Mouse (Mus musculus) CH12.LX (cell line): Measurements from ENCODE around the gene Prmt1. TPM values are rescaled to one million over a fixed set of nuclear protein-coding genes. Genes with fewer than 3 reads are reported as not detected.

Experiments
- DNase-seq: peaks from one replicate; pipeline ENCODE4 v3.0.0-alpha.2; 2013; ENCODE audit errors: extremely low read depth
- H3K27ac ChIP-seq: 2 replicates; pipeline ENCODE4 v1.5.1; 2012; ENCODE audit warnings: low read depth, mild to moderate bottlenecking, control low read depth, moderate library complexity; ENCODE audit not compliant: insufficient read depth
- H3K27me3 ChIP-seq: replicated peaks from 2 replicates; pipeline ENCODE3; 2012; ENCODE audit warnings: inconsistent platforms
- H3K36me3 ChIP-seq, 2 experiments: replicated peaks in 1 of 2; 2 replicates each; pipeline versions ENCODE3 to v1.6.1; 2012; ENCODE audit warnings: inconsistent platforms in 1 of 2, low read length in 1 of 2, mild to moderate bottlenecking in 1 of 2, mixed read lengths in 1 of 2, moderate library complexity in 1 of 2; ENCODE audit not compliant: control insufficient read depth in 1 of 2, insufficient read depth in 1 of 2
- H3K4me1 ChIP-seq, 2 experiments: 2 replicates each; pipeline ENCODE4 v1.6.1; 2012; ENCODE audit warnings: inconsistent platforms in 1 of 2, moderate library complexity in 1 of 2; ENCODE audit not compliant: insufficient read depth in 2 of 2, control insufficient read depth in 1 of 2
- H3K4me2 ChIP-seq: 2 replicates; pipeline ENCODE4 v1.6.1; 2012; ENCODE audit warnings: low read depth, mild to moderate bottlenecking, control low read depth; ENCODE audit not compliant: poor library complexity, insufficient read depth, severe bottlenecking
- H3K4me3 ChIP-seq, 3 experiments: fragments of 150-350 bp in 1 of 3; sonication (generic) in 1 of 3; replicated peaks in 1 of 3; 2 replicates each; pipeline versions ENCODE3 to v1.5.1; 2011 to 2012; ENCODE audit warnings: low read depth in 2 of 3, low read length in 2 of 3, mild to moderate bottlenecking in 2 of 3, moderate library complexity in 2 of 3, control low read depth in 1 of 3, improper control_type of control experiment in 1 of 3, inconsistent platforms in 1 of 3, mixed read lengths in 1 of 3; ENCODE audit not compliant: poor library complexity in 1 of 3
- H3K79me2 ChIP-seq: replicated peaks from 2 replicates; pipeline ENCODE4 v1.6.1; 2012; ENCODE audit warnings: mild to moderate bottlenecking, moderate library complexity; ENCODE audit not compliant: control insufficient read depth, poor library complexity, insufficient read depth, severe bottlenecking; ENCODE audit errors: extremely low read depth
- H3K9ac ChIP-seq: 2 replicates; pipeline ENCODE4 v1.6.1; 2012; ENCODE audit warnings: low read depth, mild to moderate bottlenecking, control low read depth, moderate library complexity; ENCODE audit not compliant: insufficient read depth
- H3K9me3 ChIP-seq: replicated peaks from 2 replicates; pipeline ENCODE3; 2012; ENCODE audit warnings: low read length, inconsistent platforms, mixed read lengths
- CHD1 ChIP-seq: IDR thresholded peaks from 2 replicates; pipeline ENCODE4 v1.6.1; 2012; ENCODE audit warnings: low read depth, low read length, improper control_type of control experiment, inconsistent platforms
- CHD2 ChIP-seq: IDR thresholded peaks from 2 replicates; pipeline ENCODE4 v1.6.1; 2011; ENCODE audit warnings: low read length, improper control_type of control experiment
- E2F4 ChIP-seq: IDR thresholded peaks from 2 replicates; pipeline ENCODE4 v1.6.1; 2011; ENCODE audit warnings: low read depth, low read length, improper control_type of control experiment; ENCODE audit not compliant: insufficient replicate concordance
- ELF1 ChIP-seq: IDR thresholded peaks from 2 replicates; pipeline ENCODE4 v1.6.1; 2014; ENCODE audit warnings: low read depth, mild to moderate bottlenecking, inconsistent platforms, low read length, improper control_type of control experiment
- ETS1 ChIP-seq: conservative IDR thresholded peaks from 2 replicates; pipeline ENCODE4 v1.6.1; 2012; ENCODE audit warnings: low read depth, mild to moderate bottlenecking, inconsistent platforms, low read length, improper control_type of control experiment, moderate library complexity
- GABPA ChIP-seq: IDR thresholded peaks from 2 replicates; pipeline ENCODE4 v1.6.1; 2012; ENCODE audit warnings: low read depth, low read length, improper control_type of control experiment, inconsistent platforms; ENCODE audit not compliant: insufficient replicate concordance
- KAT2A ChIP-seq: IDR thresholded peaks from 2 replicates; pipeline ENCODE4 v1.6.1; 2012; ENCODE audit warnings: low read length, improper control_type of control experiment, inconsistent platforms; ENCODE audit not compliant: insufficient replicate concordance
- MYC ChIP-seq: IDR thresholded peaks from 2 replicates; pipeline ENCODE4 v1.6.1; 2011; ENCODE audit warnings: low read depth, mild to moderate bottlenecking, improper control_type of control experiment, low read length
- NELFE ChIP-seq: IDR thresholded peaks from 2 replicates; pipeline ENCODE4 v1.6.1; 2011; ENCODE audit warnings: low read depth, low read length, improper control_type of control experiment
- POLR2AphosphoS2 ChIP-seq: IDR thresholded peaks from 2 replicates; pipeline ENCODE4 v1.6.1; 2011; ENCODE audit warnings: low read depth, low read length, improper control_type of control experiment
- SMC3 ChIP-seq: IDR thresholded peaks from 2 replicates; pipeline ENCODE4 v1.6.1; 2011; ENCODE audit warnings: low read depth, low read length, improper control_type of control experiment
- TBP ChIP-seq: conservative IDR thresholded peaks from 2 replicates; pipeline ENCODE4 v1.6.1; 2011; ENCODE audit warnings: low read depth, low read length, improper control_type of control experiment
- TCF12 ChIP-seq: IDR thresholded peaks from 2 replicates; pipeline ENCODE4 v1.6.1; 2014; ENCODE audit warnings: low read depth, mild to moderate bottlenecking, inconsistent platforms, low read length, improper control_type of control experiment
- ZC3H11A ChIP-seq: IDR thresholded peaks from 2 replicates; pipeline ENCODE4 v1.6.1; 2012; ENCODE audit warnings: low read depth, mild to moderate bottlenecking, inconsistent platforms, low read length, improper control_type of control experiment
- dilution Hi-C: fragments of 300-500 bp; cut with MboI; formaldehyde crosslinking; loops from 2 replicates; pipeline ENCODE4 v1.14.3; 2020; ENCODE audit warnings: low sequenced_read_pairs; ENCODE audit not compliant: extremely low pct_unique_long_range_greater_than_20kb, extremely low pct_ligation_motif_present
- in situ Hi-C: fragments of 300-500 bp; cut with MboI; formaldehyde crosslinking; loops from 3 replicates; pipeline ENCODE4 v1.14.3; 2019; ENCODE audit warnings: low sequenced_read_pairs, low pct_ligation_motif_present, low pct_unique_long_range_greater_than_20kb, mixed read lengths
- polyA plus RNA-seq: library from polyadenylated mRNA; unstranded; fragments of >175 nt; gene quantifications from 2 replicates; pipeline ENCODE4 v1.2.1, GENCODE M21; 2012; ENCODE audit warnings: low read depth; ENCODE audit not compliant: insufficient read length
- total RNA-seq, 2 experiments: library from RNA; depleted of rRNA; stranded (reverse); fragments of 300-350 nt in 1 of 2; fragments of >200 nt in 1 of 2; gene quantifications; 2 replicates each; pipeline ENCODE4 v1.2.3; 2012 to 2014

Gene Prmt1
- total and polyA plus RNA-seq, 3 experiments, result 231 to 642 (median 340) TPM

DNA sequence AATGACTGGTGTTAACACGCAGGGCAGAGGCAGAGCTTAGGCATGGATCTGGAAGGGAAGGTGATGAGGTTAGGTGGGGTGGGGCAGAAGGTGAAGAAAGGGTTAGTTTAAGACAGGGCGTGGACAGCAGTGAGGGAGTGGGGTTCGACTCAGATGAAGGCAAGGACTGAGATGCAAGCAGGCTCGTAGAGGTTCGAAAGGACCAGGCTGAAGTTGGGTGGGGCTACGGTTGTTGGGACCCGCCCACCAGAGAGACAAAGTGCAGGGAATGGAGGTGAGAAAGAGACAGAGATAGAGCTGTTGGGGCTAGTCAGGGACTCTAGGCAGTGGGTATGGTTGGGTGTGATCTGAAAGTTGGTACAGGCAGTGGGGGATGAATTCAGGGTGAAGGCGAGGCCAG, 24.0 kb downstream of the Prmt1 start:
- Histone ChIP-seq H3K27me3 (no peaks in the 10 kb centered on the region), H3K4me3 (no peak overlapping the region), H3K4me1 (peaks cover 11 to 26% of the 10 kb centered on the region in 2 experiments), H3K4me2 (no peak overlapping the region), H3K9me3 (no peaks in the 10 kb centered on the region), H3K9ac (no peak overlapping the region), H3K27ac (no peak overlapping the region), H3K36me3 (peaks cover 0 to 78% of the 10 kb centered on the region in 2 experiments), H3K79me2 (no peaks in the 10 kb centered on the region)
- no peak for DNase-seq
- TF ChIP-seq ETS1, result no peak
- dilution Hi-C loops, result no loop called here
- in situ Hi-C loops, result no loop called here

DNA sequence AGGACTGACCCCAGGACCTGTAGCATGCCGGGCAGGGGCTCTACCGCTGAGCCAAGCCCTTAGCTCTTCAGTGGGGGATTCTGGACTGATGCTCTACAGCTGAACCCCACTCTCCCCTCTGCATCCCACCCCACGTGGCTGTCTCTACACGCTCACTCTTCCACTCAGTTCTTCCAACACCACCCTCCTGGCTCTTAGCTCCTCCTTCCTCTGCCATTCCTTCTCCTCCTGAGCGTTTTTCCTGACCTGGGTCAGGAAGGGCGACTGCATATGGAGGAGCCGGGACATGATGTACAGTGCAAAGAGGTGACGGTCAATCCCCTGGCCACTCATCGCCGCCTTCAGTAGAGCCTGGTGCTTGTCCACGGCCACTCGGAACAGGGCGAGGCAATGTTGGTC, 25.9 kb downstream of the Prmt1 start:
- Histone ChIP-seq H3K9ac (no peak overlapping the region), H3K9me3 (no peaks in the 10 kb centered on the region), H3K27me3 (no peaks in the 10 kb centered on the region), H3K4me1 (peaks cover 11 to 26% of the 10 kb centered on the region in 2 experiments), H3K79me2 (no peaks in the 10 kb centered on the region), H3K36me3 (peaks cover 0 to 70% of the 10 kb centered on the region in 2 experiments), H3K27ac (no peak overlapping the region), H3K4me3 (no peak overlapping the region), H3K4me2 (no peak overlapping the region)
- DNase-seq, result no peak
- in situ Hi-C loops (no loop called here), dilution Hi-C loops (no loop called here)
- TF ChIP-seq TCF12 (no peak), CHD2 (no peak), E2F4 (no peak), MYC (no peak), ZC3H11A (no peak), ELF1 (no peak), KAT2A (no peak), GABPA (no peak), NELFE (no peak), TBP (no peak), CHD1 (no peak), SMC3 (no peak), POLR2AphosphoS2 (no peak)
